Mouse (Mus musculus) erythroblast, embryonic 14.5 days (primary cell): ENCODE results near the gene Mrps7. TPM values are rescaled to one million over a fixed set of nuclear protein-coding genes. Genes with fewer than 3 reads are reported as not detected.

Source experiments
- H3K27me3 ChIP-seq: 2 replicates; pipeline ENCODE4 v1.6.1; 2012; ENCODE audit warnings: inconsistent platforms; ENCODE audit not compliant: control insufficient read depth
- H3K36me3 ChIP-seq: 2 replicates; pipeline ENCODE4 v1.6.1; 2012; ENCODE audit warnings: mild to moderate bottlenecking, inconsistent platforms; ENCODE audit not compliant: control insufficient read depth
- H3K4me1 ChIP-seq: 2 replicates; pipeline ENCODE4 v1.6.1; 2012; ENCODE audit warnings: inconsistent platforms; ENCODE audit not compliant: control insufficient read depth
- H3K4me3 ChIP-seq: replicated peaks from 2 replicates; pipeline ENCODE3; 2012; ENCODE audit warnings: moderate library complexity, mild to moderate bottlenecking, inconsistent platforms
- H3K9me3 ChIP-seq: 2 replicates; pipeline ENCODE4 v1.6.1; 2012; ENCODE audit warnings: low read length, inconsistent platforms, mixed read lengths; ENCODE audit not compliant: control insufficient read depth
- GATA1 ChIP-seq: IDR thresholded peaks from 2 replicates; pipeline ENCODE4 v1.6.1; 2012; ENCODE audit warnings: low read length, inconsistent platforms, mixed read lengths
- TAL1 ChIP-seq: IDR thresholded peaks from 3 replicates; pipeline ENCODE4 v1.6.1; 2012; ENCODE audit warnings: low read length, inconsistent platforms, mixed read lengths
- polyA plus RNA-seq: library from polyadenylated mRNA; stranded (reverse); fragments of >175 nt; gene quantifications from 2 replicates; pipeline ENCODE4 v1.2.3, GENCODE M21; 2012

Mrps7 gene
- polyA plus RNA-seq, 1 experiment, result 6.7 TPM

- H3K4me1 ChIP-seq, result peaks cover 48% of the 10 kb centered on the region
- H3K36me3 ChIP-seq, result peaks cover 62% of the 10 kb centered on the region
- no peak overlapping the region for H3K4me3 ChIP-seq
- no peaks in the 10 kb centered on the region for H3K27me3 ChIP-seq
- TF ChIP-seq GATA1 (no peak), TAL1 (no peak)
- no peaks in the 10 kb centered on the region for H3K9me3 ChIP-seq
These were observed 10.8 kb downstream of the Mrps7 start for GRCm38 (mm10) chr11:115614346-115615107.

DNA sequence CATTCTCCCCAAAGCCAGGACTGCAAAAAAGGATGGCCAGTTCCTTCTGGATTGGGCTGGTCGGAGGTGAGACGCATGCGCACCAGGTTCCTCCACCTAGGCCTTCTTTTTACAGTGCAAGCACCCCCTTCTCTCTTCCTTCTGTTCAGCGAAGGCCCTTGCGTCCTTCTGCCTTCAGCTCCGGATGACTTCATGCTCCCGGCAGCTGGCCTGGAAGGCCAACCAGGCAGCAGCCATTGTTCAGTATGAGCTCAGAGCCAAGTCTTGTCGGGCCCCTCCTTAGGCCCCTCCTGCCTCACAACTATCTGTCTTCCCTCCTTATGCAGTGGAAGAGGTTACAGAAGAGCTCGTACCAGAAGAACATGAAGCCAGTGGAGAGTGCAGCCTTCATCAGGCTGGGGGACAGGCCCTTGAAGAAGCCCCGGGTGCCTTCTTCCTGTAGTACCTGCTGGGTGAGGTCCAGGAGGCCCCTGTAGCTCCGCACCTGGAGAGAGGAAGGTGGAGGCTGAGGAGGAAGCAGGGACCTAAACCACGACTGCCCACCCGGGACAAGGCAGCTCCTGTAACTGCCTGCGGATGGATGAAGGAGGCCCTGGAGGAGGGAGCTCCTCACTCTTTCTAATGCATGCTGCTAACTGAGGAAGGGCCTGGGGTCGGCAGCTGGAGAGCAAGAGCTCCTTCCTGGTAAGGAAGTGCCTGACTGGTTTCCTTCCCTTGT lies 11.5 kb downstream of the Mrps7 start:
- peaks cover 61% of the 10 kb centered on the region for H3K36me3 ChIP-seq
- H3K4me3 ChIP-seq, result no peak overlapping the region
- H3K9me3 ChIP-seq, result no peaks in the 10 kb centered on the region
- no peak for TF ChIP-seq GATA1
- TF ChIP-seq TAL1, result no peak
- H3K27me3 ChIP-seq, result no peaks in the 10 kb centered on the region
- H3K4me1 ChIP-seq, result peaks cover 44% of the 10 kb centered on the region

DNA sequence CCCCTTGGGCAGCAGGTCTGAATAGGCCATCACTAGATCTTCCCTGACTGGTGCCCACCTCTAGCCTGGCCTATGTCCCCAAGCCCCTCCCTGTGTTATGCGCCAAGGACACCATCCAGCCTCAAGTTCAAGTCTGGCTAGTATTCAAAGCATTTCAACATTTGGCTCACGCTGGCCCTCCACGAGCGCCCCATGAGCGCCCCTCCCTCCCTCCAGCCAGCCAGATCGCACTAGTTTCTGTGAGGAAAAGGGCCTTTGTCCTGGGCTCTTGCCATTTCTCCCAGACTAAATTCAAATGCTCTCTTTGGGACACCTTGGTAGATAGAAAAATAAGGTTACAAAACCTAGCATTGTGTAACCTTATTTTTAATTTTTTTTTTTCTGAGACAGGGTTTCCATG lies 12.2 kb downstream of the Mrps7 start:
- Histone ChIP-seq H3K27me3 (no peaks in the 10 kb centered on the region), H3K4me3 (no peak overlapping the region), H3K4me1 (peaks cover 43% of the 10 kb centered on the region), H3K36me3 (peaks cover 63% of the 10 kb centered on the region), H3K9me3 (no peaks in the 10 kb centered on the region)
- no peak for TF ChIP-seq GATA1
- no peak for TF ChIP-seq TAL1

DNA sequence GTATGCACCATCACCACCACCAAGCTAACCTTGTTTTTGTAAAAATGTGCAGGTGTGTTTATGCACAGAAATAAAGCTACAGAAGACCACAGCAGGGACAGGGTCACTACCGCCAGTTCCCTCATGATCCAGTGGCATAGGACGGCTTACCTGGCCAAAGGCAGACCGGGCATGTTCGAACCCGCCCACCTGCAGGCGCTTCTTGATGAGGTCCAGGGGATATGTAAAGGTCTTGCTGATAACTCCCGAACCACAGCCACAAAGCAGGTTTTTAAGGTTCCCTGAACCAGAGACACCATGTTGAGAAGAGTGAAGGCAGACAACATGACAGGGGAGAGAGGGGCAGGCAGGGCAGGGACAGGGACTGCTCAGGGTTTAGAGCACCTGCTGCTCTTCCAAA lies 12.6 kb downstream of the Mrps7 start:
- Histone ChIP-seq H3K4me3 (no peak overlapping the region), H3K4me1 (peaks cover 38% of the 10 kb centered on the region), H3K9me3 (no peaks in the 10 kb centered on the region), H3K27me3 (no peaks in the 10 kb centered on the region), H3K36me3 (peaks cover 63% of the 10 kb centered on the region)
- TF ChIP-seq GATA1 (no peak), TAL1 (no peak)

GRCm38 (mm10) chr11:115616893-115617292 lies 13.2 kb downstream of the Mrps7 start:
- TF ChIP-seq TAL1, result no peak
- no peak for TF ChIP-seq GATA1
- no peaks in the 10 kb centered on the region for H3K27me3 ChIP-seq
- no peak overlapping the region for H3K4me3 ChIP-seq
- H3K4me1 ChIP-seq, result peaks cover 33% of the 10 kb centered on the region
- H3K9me3 ChIP-seq, result no peaks in the 10 kb centered on the region
- peaks cover 61% of the 10 kb centered on the region for H3K36me3 ChIP-seq

DNA sequence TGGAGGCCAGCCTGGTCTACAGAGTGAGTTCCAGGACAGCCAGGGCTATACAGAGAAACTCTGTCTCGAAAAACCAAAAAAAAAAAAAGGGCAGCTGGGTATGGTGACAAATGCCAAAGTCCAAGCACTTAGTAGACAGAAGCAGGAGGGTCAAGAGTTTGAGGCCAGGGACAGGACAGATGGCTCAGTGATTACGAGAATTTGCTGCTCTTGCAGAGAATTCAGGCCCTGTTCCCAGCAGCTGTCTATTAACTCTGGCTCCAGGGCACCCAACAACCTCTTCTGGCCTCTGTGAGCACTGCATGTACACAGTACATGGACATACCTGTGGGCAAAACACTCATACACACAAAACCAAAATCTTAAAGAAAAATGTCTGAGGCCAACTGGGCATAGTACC lies 14.3 kb downstream of the Mrps7 start:
- Histone ChIP-seq H3K9me3 (no peaks in the 10 kb centered on the region), H3K4me1 (peaks cover 23% of the 10 kb centered on the region), H3K36me3 (peaks cover 72% of the 10 kb centered on the region), H3K27me3 (no peaks in the 10 kb centered on the region), H3K4me3 (no peak overlapping the region)
- TF ChIP-seq GATA1 (no peak), TAL1 (no peak)

DNA sequence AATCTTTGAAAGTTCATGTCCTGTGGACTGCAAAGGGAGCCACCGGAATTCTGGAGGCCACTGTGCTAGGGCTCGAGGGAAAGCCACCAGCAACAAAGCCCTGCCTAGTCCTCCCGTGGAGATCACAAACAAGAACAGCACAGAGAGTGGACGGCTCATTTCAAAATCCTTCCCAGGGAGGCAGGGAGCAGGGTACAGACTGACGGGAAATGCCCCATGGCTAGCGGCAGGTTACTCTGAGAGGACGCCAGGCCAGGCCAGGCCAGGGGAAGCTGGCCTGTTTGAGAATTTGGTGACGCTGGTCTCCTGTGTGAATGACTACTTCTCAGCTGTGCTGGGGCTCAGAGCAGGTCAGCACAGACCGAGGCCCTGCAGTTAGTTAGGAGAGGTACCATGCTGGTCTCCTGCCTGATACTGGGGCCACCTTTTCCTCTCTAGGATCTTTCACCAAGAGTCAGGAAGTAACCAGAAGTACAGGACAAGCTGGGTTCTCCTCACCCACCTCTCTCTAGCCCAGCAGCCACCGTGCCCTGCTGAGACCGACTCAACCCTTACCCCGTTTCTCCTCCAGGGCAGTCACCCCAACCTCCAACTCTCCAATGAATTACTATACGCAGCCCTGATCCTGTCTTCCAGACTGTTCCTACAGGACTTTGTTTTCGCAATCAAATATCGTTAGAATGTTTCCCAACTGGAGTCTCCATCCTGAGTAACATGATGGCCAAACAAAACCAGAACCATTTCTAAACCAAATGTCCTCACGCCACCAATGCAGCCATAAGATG lies 15.2 kb downstream of the Mrps7 start:
- Histone ChIP-seq H3K27me3 (no peaks in the 10 kb centered on the region), H3K4me3 (no peak overlapping the region), H3K36me3 (peaks cover 81% of the 10 kb centered on the region), H3K9me3 (no peaks in the 10 kb centered on the region), H3K4me1 (peaks cover 17% of the 10 kb centered on the region)
- TF ChIP-seq GATA1 (no peak), TAL1 (no peak)

- H3K4me1 ChIP-seq, result peaks cover 10% of the 10 kb centered on the region
- no peaks in the 10 kb centered on the region for H3K9me3 ChIP-seq
- no peaks in the 10 kb centered on the region for H3K27me3 ChIP-seq
- H3K36me3 ChIP-seq, result peaks cover 77% of the 10 kb centered on the region
- H3K4me3 ChIP-seq, result no peak overlapping the region
- TF ChIP-seq GATA1 (no peak), TAL1 (no peak)
These were observed 16.2 kb downstream of the Mrps7 start for GRCm38 (mm10) chr11:115619949-115620348.
